ENCODE assay signal across 8 mouse cellular contexts in genomic region chr9:21197981-21198380, GRCm38 (mm10). TPM values are rescaled to one million over a fixed set of nuclear protein-coding genes. Genes with fewer than 3 reads are reported as not detected.
DNase-seq lines count a peak whose midpoint lies in the region; ATAC-seq and TF ChIP-seq lines count a peak whose summit lies in the region.
"Had no signal": no experiment of that assay in that cellular context is flagged by ENCODE, and none has a peak within 500 bp of the region (broad histone marks: within the 10 kb centered on the region; RNA-seq: fewer than 3 reads in every experiment).

No protein-coding gene starts in this region.

- no peaks in the 10 kb centered on the region for H3K36me3 ChIP-seq in embryonic facial prominence, embryonic 12.5 days
- H3K36me3 ChIP-seq in midbrain, embryonic 13.5 days = peaks cover 12% of the 10 kb centered on the region
- H3K36me3 ChIP-seq in heart, adult 2 months (ENCODE audit: control insufficient read depth, insufficient read depth, low read length) = no peaks in the 10 kb centered on the region

- H3K27ac ChIP-seq in embryonic facial prominence, embryonic 12.5 days = no peak overlapping the region
- peak overlapping the region; percentile 95 for H3K27ac ChIP-seq in layer of hippocampus, adult 2 months
- peak overlapping the region; percentile 79; the same call in 1 of the 2 replicates for H3K27ac ChIP-seq in midbrain, embryonic 13.5 days
- H3K27ac ChIP-seq in heart, adult 2 months = no peak overlapping the region
- H3K27ac ChIP-seq: liver, embryonic 14.5 days had no signal

- ATAC-seq in embryonic facial prominence, embryonic 12.5 days (ENCODE audit: insufficient number of reproducible peaks, insufficient read depth, low FRiP score, low TSS enrichment) = no peak; the same call in 1 of the 2 replicates
- peak; percentile 83 for ATAC-seq in midbrain, embryonic 13.5 days

- H3K9me3 ChIP-seq in embryonic facial prominence, embryonic 12.5 days = no peaks in the 10 kb centered on the region
- no peaks in the 10 kb centered on the region for H3K9me3 ChIP-seq in midbrain, embryonic 13.5 days

- 17% methylated on average over 4 of the region's 4 CpGs for WGBS in embryonic facial prominence, embryonic 12.5 days
- WGBS in midbrain, embryonic 13.5 days = 7% methylated on average over 4 of the region's 4 CpGs
- 71% methylated on average over 4 of the region's 4 CpGs for WGBS in heart, adult 2 months

- no peak for TF ChIP-seq CTCF in layer of hippocampus, adult 2 months (conservative IDR thresholded peaks at IDR 0.05)
- TF ChIP-seq CTCF in heart, adult 2 months (IDR thresholded peaks at IDR 0.05) = no peak

- no peaks in the 10 kb centered on the region for H3K27me3 ChIP-seq in embryonic facial prominence, embryonic 12.5 days
- H3K27me3 ChIP-seq in midbrain, embryonic 13.5 days = no peaks in the 10 kb centered on the region
- no peaks in the 10 kb centered on the region for H3K27me3 ChIP-seq in heart, adult 2 months (ENCODE audit: control insufficient read depth, insufficient read depth, low read length)

- no peaks in the 10 kb centered on the region for H3K79me2 ChIP-seq in heart, adult 2 months (replicated peaks; ENCODE audit: control insufficient read depth, insufficient read depth, low read length)

- H3K4me3 ChIP-seq in embryonic facial prominence, embryonic 12.5 days = 0 out of 2 replicates have a peak overlapping the region, but pooled peaks have one; percentile 13
- peak overlapping the region; percentile 66 for H3K4me3 ChIP-seq in layer of hippocampus, adult 2 months
- H3K4me3 ChIP-seq in midbrain, embryonic 13.5 days (replicated peaks) = peak overlapping the region; percentile 67
- H3K4me3 ChIP-seq in heart, adult 2 months = no peak overlapping the region

- TF ChIP-seq EP300 in heart, adult 2 months (IDR thresholded peaks at IDR 0.05; ENCODE audit: insufficient read depth, low read depth, low read length) = no peak

- intact Hi-C loops in heart, adult 2 months (cut with DNase I) = no loop called here

- no peak overlapping the region for H3K9ac ChIP-seq in embryonic facial prominence, embryonic 12.5 days
- peak overlapping the region; percentile 85 for H3K9ac ChIP-seq in midbrain, embryonic 13.5 days (replicated peaks)
- H3K9ac ChIP-seq in heart, adult 2 months (ENCODE audit: low read depth, low read length) = no peak overlapping the region
- H3K9ac ChIP-seq: liver, embryonic 14.5 days had no signal

- peak overlapping the region; percentile 50 for H3K4me2 ChIP-seq in embryonic facial prominence, embryonic 12.5 days (replicated peaks)
- H3K4me2 ChIP-seq in midbrain, embryonic 13.5 days (replicated peaks) = peak overlapping the region; percentile 88

- H3K4me1 ChIP-seq in embryonic facial prominence, embryonic 12.5 days = peaks cover 30% of the 10 kb centered on the region
- peaks cover 33% of the 10 kb centered on the region for H3K4me1 ChIP-seq in midbrain, embryonic 13.5 days (replicated peaks)
- H3K4me1 ChIP-seq in heart, adult 2 months (ENCODE audit: control insufficient read depth, insufficient read depth, low read length) = no peaks in the 10 kb centered on the region

- DNase-seq in cerebellum, adult 9-10 months = peak; percentile 54
- peak; percentile 76 to 89 for DNase-seq in layer of hippocampus, adult 2 months (ENCODE audit: low spot score in 2 of 2)
- DNase-seq in heart, adult 2 months = no peak
- no peak for DNase-seq in lung, postnatal 4 days
- no peak for DNase-seq in thymus, postnatal 4 days

- TF ChIP-seq POLR2A in heart, adult 2 months (IDR thresholded peaks at IDR 0.05; ENCODE audit: insufficient read depth, low read depth, low read length) = no peak

RNA-seq across cellular contexts. Expression of gene Pde4a, which starts 32.5 kb away (rescaled TPM):
- polyA plus RNA-seq in embryonic facial prominence, embryonic 12.5 days (2016; fragmentation: Nextera tagmentation; extraction: Ambion mirVana) = 5.6 and 7.2 TPM in 2 replicates
- 10 to 100 TPM; 86.6 to 89.3 TPM for total RNA-seq in layer of hippocampus, adult 2 months (2021)
- polyA plus RNA-seq in midbrain, embryonic 13.5 days (2015; fragmentation: Nextera tagmentation; extraction: Ambion mirVana) = 20.1 and 20.2 TPM in 2 replicates
- 10 to 100 TPM; 58.9 to 60.0 TPM for total RNA-seq in heart, adult 2 months (2021)
- 57.2 and 68.9 TPM in 2 replicates for polyA plus RNA-seq in heart, adult 2 months (2012; rRNA removed)

RNA-seq across cellular contexts. Expression of gene Keap1, which starts 41.2 kb away (rescaled TPM):
- polyA plus RNA-seq in embryonic facial prominence, embryonic 12.5 days (2016; fragmentation: Nextera tagmentation; extraction: Ambion mirVana) = 61.3 and 68.7 TPM in 2 replicates
- 10 to 100 TPM; 56.7 to 60.6 TPM for total RNA-seq in layer of hippocampus, adult 2 months (2021)
- 58.6 and 61.9 TPM in 2 replicates for polyA plus RNA-seq in midbrain, embryonic 13.5 days (2015; fragmentation: Nextera tagmentation; extraction: Ambion mirVana)
- 10 to 100 TPM; 37.6 to 47.2 TPM for total RNA-seq in heart, adult 2 months (2021)
- polyA plus RNA-seq in heart, adult 2 months (2012; rRNA removed) = 40.4 and 46.0 TPM in 2 replicates

RNA-seq across cellular contexts. Expression of gene Cdc37, which starts 48.2 kb away (rescaled TPM):
- 335 and 342 TPM in 2 replicates for polyA plus RNA-seq in embryonic facial prominence, embryonic 12.5 days (2016; fragmentation: Nextera tagmentation; extraction: Ambion mirVana)
- total RNA-seq in layer of hippocampus, adult 2 months (2021) = 100 to 1,000 TPM; 144 to 150 TPM
- polyA plus RNA-seq in midbrain, embryonic 13.5 days (2015; fragmentation: Nextera tagmentation; extraction: Ambion mirVana) = 233 TPM in 2 replicates
- 100 to 1,000 TPM; 150 to 162 TPM for total RNA-seq in heart, adult 2 months (2021)
- 62.3 and 96.1 TPM in 2 replicates for polyA plus RNA-seq in heart, adult 2 months (2012; rRNA removed)

RNA-seq across cellular contexts. Expression of gene S1pr5, which starts 50.3 kb away (rescaled TPM):
- polyA plus RNA-seq in embryonic facial prominence, embryonic 12.5 days (2016; fragmentation: Nextera tagmentation; extraction: Ambion mirVana) = 0.42 and 0.64 TPM in 2 replicates
- total RNA-seq in layer of hippocampus, adult 2 months (2021) = 10 to 100 TPM; 10.6 to 10.9 TPM
- polyA plus RNA-seq in midbrain, embryonic 13.5 days (2015; fragmentation: Nextera tagmentation; extraction: Ambion mirVana) = 1.1 and 1.6 TPM in 2 replicates
- 1 to 10 TPM; 1.2 to 1.3 TPM for total RNA-seq in heart, adult 2 months (2021)
- 0.73 and 1.5 TPM in 2 replicates for polyA plus RNA-seq in heart, adult 2 months (2012; rRNA removed)

Comparison
In these comparisons a context has a peak if more than half of its experiments do, and no peak if none do; other contexts are left out.
1. DNase-seq: peak in cerebellum, adult 9-10 months (single experiment) and layer of hippocampus, adult 2 months (2 of 2); none in heart, adult 2 months (0 of 2), lung, postnatal 4 days (0 of 2) and thymus, postnatal 4 days (single experiment).
2. H3K27ac ChIP-seq: peak in layer of hippocampus, adult 2 months (single experiment) and midbrain, embryonic 13.5 days (single experiment); none in embryonic facial prominence, embryonic 12.5 days (single experiment) and heart, adult 2 months (single experiment).